Mouse (Mus musculus): Measurements from ENCODE around the gene Tet2. TPM values are rescaled to one million over a fixed set of nuclear protein-coding genes. Genes with fewer than 3 reads are reported as not detected.
"Not testable (repeated sequence)": the region's sequence is repeated elsewhere in the genome, so short reads cannot be mapped to it uniquely, and the experiment has no call there.

Gene Tet2
- total and polyA plus RNA-seq, 3 experiments, result 6.8 to 101 (median 10.9) TPM

- TF ChIP-seq RCOR1 (IDR thresholded peaks at IDR 0.05; ENCODE audit: low read depth, low read length) (no peak), SIN3A (IDR thresholded peaks at IDR 0.05; ENCODE audit: low read length) (peak; percentile 86), HCFC1 (IDR thresholded peaks at IDR 0.05; ENCODE audit: low read depth, low read length) (no peak), JUND (IDR thresholded peaks at IDR 0.05; ENCODE audit: low read depth, low read length) (no peak), RAD21 (IDR thresholded peaks at IDR 0.05; ENCODE audit: low read depth, low read length) (no peak)
These were observed at the start of gene Tet2 (continued) for GRCm38 (mm10) chr3:133544551-133545303.

GRCm38 (mm10) chr3:133592995-133593394, 48.1 kb upstream of the Tet2 start:
- H3K9me3 ChIP-seq (replicated peaks; ENCODE audit: insufficient read depth, low read length); H3K27ac ChIP-seq (ENCODE audit: control insufficient read depth, low read depth, low read length); H3K79me2 ChIP-seq (ENCODE audit: control insufficient read depth, insufficient read depth, low read length, poor library complexity); H3K9ac ChIP-seq (ENCODE audit: control insufficient read depth, low read depth, low read length, poor library complexity, severe bottlenecking); H3K27me3 ChIP-seq (ENCODE audit: control insufficient read depth in 1 of 2, insufficient read depth in 2 of 2, low read length in 2 of 2); H3K4me3 ChIP-seq (ENCODE audit: control insufficient read depth in 1 of 2, insufficient read depth in 1 of 2, low read depth in 2 of 2, low read length in 2 of 2); H3K36me3 ChIP-seq (ENCODE audit: control insufficient read depth in 1 of 2, insufficient read depth in 2 of 2, low read length in 2 of 2); DNase-seq (ENCODE audit: low read depth, low spot score); H3K4me1 ChIP-seq (ENCODE audit: control insufficient read depth in 1 of 2, insufficient read depth in 2 of 2, low read length in 2 of 2): not testable (repeated sequence)

- no peaks in the 10 kb centered on the region for H3K36me3 ChIP-seq (ENCODE audit: control insufficient read depth in 1 of 2, insufficient read depth in 2 of 2, low read length in 2 of 2)
- no peak overlapping the region for H3K9ac ChIP-seq (ENCODE audit: control insufficient read depth, low read depth, low read length, poor library complexity, severe bottlenecking)
- H3K27me3 ChIP-seq (ENCODE audit: control insufficient read depth in 1 of 2, insufficient read depth in 2 of 2, low read length in 2 of 2), result no peaks in the 10 kb centered on the region
- H3K4me1 ChIP-seq (ENCODE audit: control insufficient read depth in 1 of 2, insufficient read depth in 2 of 2, low read length in 2 of 2), result no peaks in the 10 kb centered on the region
- H3K9me3 ChIP-seq (replicated peaks; ENCODE audit: insufficient read depth, low read length), result no peaks in the 10 kb centered on the region
- TF ChIP-seq CTCF (IDR thresholded peaks at IDR 0.05 in 2 of 3, conservative IDR thresholded peaks at IDR 0.05 in 1 of 3; ENCODE audit: control insufficient read depth in 1 of 3, insufficient read depth in 1 of 3, low read depth in 2 of 3, low read length in 3 of 3, poor library complexity in 1 of 3, severe bottlenecking in 1 of 3), result no peak
- TF ChIP-seq ZNF384 (IDR thresholded peaks at IDR 0.05; ENCODE audit: low read depth, low read length), result no peak
- no peak for TF ChIP-seq MYB (IDR thresholded peaks at IDR 0.05; ENCODE audit: low read depth, low read length)
- no peak for TF ChIP-seq MAFK (IDR thresholded peaks at IDR 0.05; ENCODE audit: borderline replicate concordance, low read depth, low read length)
- no peak for TF ChIP-seq MXI1 (IDR thresholded peaks at IDR 0.05; ENCODE audit: low read depth, low read length)
- no peak for TF ChIP-seq ETS1 (IDR thresholded peaks at IDR 0.05; ENCODE audit: low read depth, low read length)
- TF ChIP-seq ZMIZ1 (IDR thresholded peaks at IDR 0.05; ENCODE audit: low read depth, low read length), result no peak
- TF ChIP-seq ZKSCAN1 (IDR thresholded peaks at IDR 0.05; ENCODE audit: low read depth, low read length), result no peak
- no peak for TF ChIP-seq MAZ (IDR thresholded peaks at IDR 0.05; ENCODE audit: low read depth, low read length)
- TF ChIP-seq CHD1 (IDR thresholded peaks at IDR 0.05; ENCODE audit: low read depth, low read length), result no peak
- no peak for TF ChIP-seq CHD2 (IDR thresholded peaks at IDR 0.05; ENCODE audit: low read length)
- TF ChIP-seq HCFC1 (IDR thresholded peaks at IDR 0.05; ENCODE audit: low read depth, low read length), result no peak
- no peak for TF ChIP-seq NELFE (IDR thresholded peaks at IDR 0.05; ENCODE audit: low read depth, low read length)
- no peak for TF ChIP-seq TBP (IDR thresholded peaks at IDR 0.05; ENCODE audit: low read depth, low read length)
- no peak for TF ChIP-seq USF1 (IDR thresholded peaks at IDR 0.05; ENCODE audit: low read depth, low read length)
- TF ChIP-seq EP300 (IDR thresholded peaks at IDR 0.05; ENCODE audit: low read depth in 1 of 2, low read length in 2 of 2), result no peak
- no peak for TF ChIP-seq POLR2AphosphoS2 (IDR thresholded peaks at IDR 0.05; ENCODE audit: low read length)
- no peak for TF ChIP-seq POLR2AphosphoS5 (IDR thresholded peaks at IDR 0.05; ENCODE audit: borderline replicate concordance, low read depth, low read length)
- TF ChIP-seq SMC3 (IDR thresholded peaks at IDR 0.05; ENCODE audit: low read depth, low read length), result no peak
- TF ChIP-seq BHLHE40 (IDR thresholded peaks at IDR 0.05; ENCODE audit: borderline replicate concordance, low read depth, low read length), result no peak
- no peak overlapping the region for H3K4me3 ChIP-seq (ENCODE audit: control insufficient read depth in 1 of 2, insufficient read depth in 1 of 2, low read depth in 2 of 2, low read length in 2 of 2)
- no peak for DNase-seq (ENCODE audit: low read depth, low spot score)
- H3K27ac ChIP-seq (ENCODE audit: control insufficient read depth, low read depth, low read length), result no peak overlapping the region
- H3K79me2 ChIP-seq (ENCODE audit: control insufficient read depth, insufficient read depth, low read length, poor library complexity), result no peaks in the 10 kb centered on the region
These were observed 45.7 kb upstream of the Tet2 start for GRCm38 (mm10) chr3:133590506-133591152.
